Comparison of ENCODE assay signal across 30 mouse cellular contexts in genomic region chr13:37999713-38000112, GRCm38 (mm10). TPM values are rescaled to one million over a fixed set of nuclear protein-coding genes. Genes with fewer than 3 reads are reported as not detected.
DNase-seq lines count a peak whose midpoint lies in the region; ATAC-seq and TF ChIP-seq lines count a peak whose summit lies in the region.
"Had no signal": no experiment of that assay in that cellular context is flagged by ENCODE, and none has a peak within 500 bp of the region (broad histone marks: within the 10 kb centered on the region; RNA-seq: fewer than 3 reads in every experiment).

No protein-coding gene starts in this region.

- H3K4me2 ChIP-seq in intestine, embryonic 16.5 days (ENCODE audit: low read depth, low read length), result no peak overlapping the region
- H3K4me2 ChIP-seq in intestine, postnatal 0 days (replicated peaks; ENCODE audit: low read depth), result no peak overlapping the region
- H3K4me2 ChIP-seq in liver, embryonic 14.5 days (ENCODE audit: low read depth), result peak overlapping the region; percentile 13
- H3K4me2 ChIP-seq in stomach, postnatal 0 days (replicated peaks; ENCODE audit: low read depth), result no peak overlapping the region
- H3K4me2 ChIP-seq: embryonic facial prominence, embryonic 13.5 days; forebrain, embryonic 12.5 days; hindbrain, embryonic 14.5 days; kidney, embryonic 15.5 days; limb, embryonic 15.5 days; lung, embryonic 15.5 days had no signal

- DNase-seq in large intestine, adult 2 months (ENCODE audit: low read depth, low spot score), result peak; percentile 25
- DNase-seq in liver, embryonic 14.5 days (ENCODE audit: low read depth in 3 of 3, low spot score in 3 of 3), result peak in 2 of 3 experiments; percentile 36 to 70
- no peak for DNase-seq in stomach, postnatal 0 days (ENCODE audit: low spot score)
- DNase-seq in gastrocnemius, postnatal 36 days, result no peak
- DNase-seq in T-cell, adult 2 months (ENCODE audit: low spot score), result no peak
- DNase-seq in layer of hippocampus, adult 9-10 months (ENCODE audit: low spot score), result no peak
- DNase-seq: adrenal gland, postnatal 14 days; B cell, adult 2 months; cerebellum, adult 11-12 months; cerebellum, postnatal 10 days; forebrain, postnatal 0 days; gastrocnemius, postnatal 25 days; heart, postnatal 4 days; kidney, adult 18-20 months; kidney, postnatal 36 days; layer of hippocampus, adult 9-11 months; right cerebral cortex, adult 18-20 months; right cerebral cortex, postnatal 4 days had no signal

- no peaks in the 10 kb centered on the region for H3K9me3 ChIP-seq in intestine, embryonic 16.5 days (ENCODE audit: control insufficient read depth, low read length)
- H3K9me3 ChIP-seq in intestine, postnatal 0 days (ENCODE audit: control insufficient read depth), result no peaks in the 10 kb centered on the region
- H3K9me3 ChIP-seq in liver, embryonic 14.5 days (ENCODE audit: control insufficient read depth, low read length), result no peaks in the 10 kb centered on the region
- H3K9me3 ChIP-seq in stomach, postnatal 0 days (ENCODE audit: control insufficient read depth, low read length), result no peaks in the 10 kb centered on the region
- H3K9me3 ChIP-seq: embryonic facial prominence, embryonic 13.5 days; forebrain, embryonic 12.5 days; kidney, embryonic 15.5 days; limb, embryonic 10.5 days; limb, embryonic 15.5 days; lung, embryonic 15.5 days; midbrain, embryonic 10.5 days had no signal

- intact Hi-C loops in gastrocnemius, postnatal 36 days (cut with DNase I), result no loop called here

- TF ChIP-seq EP300 in liver, embryonic 14.5 days (IDR thresholded peaks at IDR 0.05; ENCODE audit: low read depth), result peak; percentile 52
- TF ChIP-seq EP300 in stomach, postnatal 0 days (optimal IDR thresholded peaks at IDR 0.05), result no peak

- 76% methylated on average over 3 of the region's 3 CpGs for WGBS in intestine, embryonic 16.5 days
- WGBS in intestine, postnatal 0 days, result 73% methylated on average over 3 of the region's 3 CpGs
- 53% methylated on average over 3 of the region's 3 CpGs for WGBS in large intestine, adult 2 months
- WGBS in liver, embryonic 14.5 days (ENCODE audit: insufficient replicate concordance), result 77% methylated on average over 3 of the region's 3 CpGs
- WGBS in stomach, postnatal 0 days, result 76% methylated on average over 3 of the region's 3 CpGs

- TF ChIP-seq CTCF in intestine, postnatal 0 days (IDR thresholded peaks at IDR 0.05; ENCODE audit: low read depth), result no peak
- TF ChIP-seq CTCF in liver, embryonic 14.5 days (IDR thresholded peaks at IDR 0.05; ENCODE audit: low read depth), result no peak
- no peak for TF ChIP-seq CTCF in stomach, postnatal 0 days (IDR thresholded peaks at IDR 0.05; ENCODE audit: low read depth)

- no peak overlapping the region for H3K9ac ChIP-seq in intestine, embryonic 16.5 days (ENCODE audit: low read depth, low read length)
- H3K9ac ChIP-seq in intestine, postnatal 0 days (ENCODE audit: low read depth, low read length), result no peak overlapping the region
- no peak overlapping the region for H3K9ac ChIP-seq in liver, embryonic 14.5 days (replicated peaks)
- no peak overlapping the region for H3K9ac ChIP-seq in stomach, postnatal 0 days (ENCODE audit: low read length)
- H3K9ac ChIP-seq: embryonic facial prominence, embryonic 13.5 days; forebrain, embryonic 12.5 days; forebrain, postnatal 0 days; hindbrain, embryonic 14.5 days; kidney, embryonic 15.5 days; limb, embryonic 15.5 days; lung, embryonic 15.5 days had no signal

- no peaks in the 10 kb centered on the region for H3K27me3 ChIP-seq in intestine, embryonic 16.5 days (replicated peaks; ENCODE audit: control insufficient read depth, insufficient read depth, low read length)
- H3K27me3 ChIP-seq in intestine, postnatal 0 days (replicated peaks; ENCODE audit: control insufficient read depth, insufficient read depth, low read length), result no peaks in the 10 kb centered on the region
- no peaks in the 10 kb centered on the region; the same call in 1 of the 2 replicates for H3K27me3 ChIP-seq in liver, embryonic 14.5 days (ENCODE audit: control insufficient read depth, insufficient read depth, low read length)
- no peaks in the 10 kb centered on the region for H3K27me3 ChIP-seq in stomach, postnatal 0 days (ENCODE audit: control insufficient read depth, insufficient read depth, low read length)
- H3K27me3 ChIP-seq: kidney, embryonic 15.5 days; limb, embryonic 15.5 days; lung, embryonic 15.5 days had no signal

- no peaks in the 10 kb centered on the region for H3K4me1 ChIP-seq in intestine, embryonic 16.5 days (ENCODE audit: control insufficient read depth, insufficient read depth, low read length)
- no peaks in the 10 kb centered on the region for H3K4me1 ChIP-seq in intestine, postnatal 0 days (replicated peaks; ENCODE audit: control insufficient read depth, insufficient read depth, low read length)
- peaks cover 15 to 23% of the 10 kb centered on the region in 2 experiments for H3K4me1 ChIP-seq in liver, embryonic 14.5 days (replicated peaks; ENCODE audit: control insufficient read depth in 2 of 2, insufficient read depth in 2 of 2, low read length in 1 of 2)
- H3K4me1 ChIP-seq in stomach, postnatal 0 days (replicated peaks; ENCODE audit: control insufficient read depth, insufficient read depth), result no peaks in the 10 kb centered on the region
- H3K4me1 ChIP-seq: embryonic facial prominence, embryonic 13.5 days; forebrain, embryonic 12.5 days; limb, embryonic 10.5 days; limb, embryonic 15.5 days; lung, embryonic 15.5 days; midbrain, embryonic 10.5 days had no signal

- H3K27ac ChIP-seq in intestine, embryonic 16.5 days (ENCODE audit: low read length), result no peak overlapping the region
- H3K27ac ChIP-seq in intestine, postnatal 0 days (ENCODE audit: low read depth, low read length), result no peak overlapping the region
- H3K27ac ChIP-seq in liver, embryonic 14.5 days, result peak overlapping the region; percentile 39
- no peak overlapping the region for H3K27ac ChIP-seq in stomach, postnatal 0 days (replicated peaks)
- H3K27ac ChIP-seq: embryonic facial prominence, embryonic 13.5 days; forebrain, embryonic 12.5 days; hindbrain, embryonic 14.5 days; kidney, embryonic 15.5 days; limb, embryonic 10.5 days; limb, embryonic 15.5 days; lung, embryonic 15.5 days; midbrain, embryonic 10.5 days had no signal

- ATAC-seq in intestine, embryonic 16.5 days, result peak; percentile 44; the same call in 1 of the 2 replicates
- ATAC-seq in intestine, postnatal 0 days, result no peak
- ATAC-seq in liver, embryonic 14.5 days (ENCODE audit: insufficient read depth), result peak; percentile 95
- peak; percentile 70; the same call in 1 of the 2 replicates for ATAC-seq in stomach, postnatal 0 days (ENCODE audit: low FRiP score, low TSS enrichment)
- ATAC-seq: forebrain, postnatal 0 days; midbrain, embryonic 16.5 days had no signal

- no peak overlapping the region for H3K4me3 ChIP-seq in intestine, embryonic 16.5 days (ENCODE audit: low read length)
- no peak overlapping the region for H3K4me3 ChIP-seq in intestine, postnatal 0 days (ENCODE audit: low read depth, low read length)
- no peak overlapping the region for H3K4me3 ChIP-seq in liver, embryonic 14.5 days (ENCODE audit: insufficient read depth in 1 of 2, low read depth in 2 of 2, low read length in 2 of 2)
- H3K4me3 ChIP-seq in stomach, postnatal 0 days (ENCODE audit: low read depth, low read length), result no peak overlapping the region
- H3K4me3 ChIP-seq: embryonic facial prominence, embryonic 13.5 days; erythroblast, embryonic 14.5 days; forebrain, embryonic 12.5 days; kidney, embryonic 15.5 days; limb, embryonic 10.5 days; limb, embryonic 15.5 days; lung, embryonic 15.5 days; midbrain, embryonic 10.5 days had no signal

- no peaks in the 10 kb centered on the region for H3K36me3 ChIP-seq in intestine, embryonic 16.5 days (ENCODE audit: control insufficient read depth, insufficient read depth, low read length)
- H3K36me3 ChIP-seq in intestine, postnatal 0 days (ENCODE audit: control insufficient read depth, insufficient read depth), result no peaks in the 10 kb centered on the region
- no peaks in the 10 kb centered on the region for H3K36me3 ChIP-seq in liver, embryonic 14.5 days (replicated peaks; ENCODE audit: control insufficient read depth, insufficient read depth, low read depth)
- H3K36me3 ChIP-seq in stomach, postnatal 0 days (ENCODE audit: control insufficient read depth, insufficient read depth, low read length), result no peaks in the 10 kb centered on the region
- H3K36me3 ChIP-seq: embryonic facial prominence, embryonic 13.5 days; forebrain, embryonic 12.5 days; kidney, embryonic 15.5 days; limb, embryonic 10.5 days; limb, embryonic 15.5 days; lung, embryonic 15.5 days; midbrain, embryonic 10.5 days had no signal

RNA-seq across cellular contexts. Expression of gene Ssr1, which starts 5.7 kb away (rescaled TPM):
- polyA plus RNA-seq in intestine, embryonic 16.5 days (2015; fragmentation: Nextera tagmentation; extraction: Ambion mirVana), result 126 and 129 TPM in 2 replicates
- polyA plus RNA-seq in intestine, postnatal 0 days (2015; fragmentation: Nextera tagmentation; extraction: Ambion mirVana), result 76.2 and 77.9 TPM in 2 replicates
- polyA plus RNA-seq in large intestine, adult 2 months (2012; rRNA removed), result 11.2 TPM in 2 replicates
- polyA plus RNA-seq in liver, embryonic 14.5 days (2012; rRNA removed), result 7.5 and 17.0 TPM in 2 replicates
- polyA plus RNA-seq in liver, embryonic 14.5 days (2014; fragmentation: Nextera tagmentation; extraction: Ambion mirVana), result 71.9 and 74.3 TPM in 2 replicates
- 76.8 and 85.8 TPM in 2 replicates for polyA plus RNA-seq in stomach, postnatal 0 days (2015; fragmentation: Nextera tagmentation; extraction: Ambion mirVana)
- 10 to 100 TPM; 55.2 to 58.5 TPM for total RNA-seq in gastrocnemius, postnatal 36 days (2021)

RNA-seq across cellular contexts. Expression of gene Riok1, which starts 37.1 kb away (rescaled TPM):
- 33.3 and 37.7 TPM in 2 replicates for polyA plus RNA-seq in intestine, embryonic 16.5 days (2015; fragmentation: Nextera tagmentation; extraction: Ambion mirVana)
- 15.7 and 20.6 TPM in 2 replicates for polyA plus RNA-seq in intestine, postnatal 0 days (2015; fragmentation: Nextera tagmentation; extraction: Ambion mirVana)
- polyA plus RNA-seq in large intestine, adult 2 months (2012; rRNA removed), result 9.9 and 14.2 TPM in 2 replicates
- 6.9 and 13.0 TPM in 2 replicates for polyA plus RNA-seq in liver, embryonic 14.5 days (2012; rRNA removed)
- 17.5 and 18.0 TPM in 2 replicates for polyA plus RNA-seq in liver, embryonic 14.5 days (2014; fragmentation: Nextera tagmentation; extraction: Ambion mirVana)
- polyA plus RNA-seq in stomach, postnatal 0 days (2015; fragmentation: Nextera tagmentation; extraction: Ambion mirVana), result 22.9 and 24.3 TPM in 2 replicates
- total RNA-seq in gastrocnemius, postnatal 36 days (2021), result 1 to 10 TPM; 5.6 to 7.4 TPM

RNA-seq across cellular contexts. Expression of gene Cage1, which starts 37.2 kb away (rescaled TPM):
- polyA plus RNA-seq in intestine, embryonic 16.5 days (2015; fragmentation: Nextera tagmentation; extraction: Ambion mirVana), result 0.89 and 0.93 TPM in 2 replicates
- 0.63 and 0.71 TPM in 2 replicates for polyA plus RNA-seq in intestine, postnatal 0 days (2015; fragmentation: Nextera tagmentation; extraction: Ambion mirVana)
- polyA plus RNA-seq in large intestine, adult 2 months (2012; rRNA removed), result 0.07 and 0.15 TPM in 2 replicates
- polyA plus RNA-seq in liver, embryonic 14.5 days (2012; rRNA removed), result 0.10 and 0.15 TPM in 2 replicates
- polyA plus RNA-seq in liver, embryonic 14.5 days (2014; fragmentation: Nextera tagmentation; extraction: Ambion mirVana), result 0.25 and 0.56 TPM in 2 replicates
- polyA plus RNA-seq in stomach, postnatal 0 days (2015; fragmentation: Nextera tagmentation; extraction: Ambion mirVana), result 0.86 and 1.2 TPM in 2 replicates
- total RNA-seq in gastrocnemius, postnatal 36 days (2021), result under 1 TPM; 0.61 to 0.84 TPM

Comparison
In these comparisons a context has a peak if more than half of its experiments do, and no peak if none do; other contexts are left out.
1. DNase-seq: peak in large intestine, adult 2 months (single experiment) and liver, embryonic 14.5 days (2 of 3); none in stomach, postnatal 0 days (single experiment), gastrocnemius, postnatal 36 days (0 of 2), T-cell, adult 2 months (single experiment) and layer of hippocampus, adult 9-10 months (single experiment).